Mouse (Mus musculus) ovary, postnatal 14 days (tissue): ENCODE measurements around the gene Crisp2.
"Not testable (repeated sequence)": the region's sequence is repeated elsewhere in the genome, so short reads cannot be mapped to it uniquely, and the experiment has no call there.

Experiments used
- DNase-seq: peaks from one replicate; pipeline ENCODE4 v3.0.0; 2022; ENCODE audit warnings: low spot score

Gene Crisp2

GRCm38 (mm10) chr17:40806953-40807572 is at the start of gene Crisp2:
Gene Crisp2 (minus strand): TSS chr17:40807003.
- DNase-seq = no peak

DNA sequence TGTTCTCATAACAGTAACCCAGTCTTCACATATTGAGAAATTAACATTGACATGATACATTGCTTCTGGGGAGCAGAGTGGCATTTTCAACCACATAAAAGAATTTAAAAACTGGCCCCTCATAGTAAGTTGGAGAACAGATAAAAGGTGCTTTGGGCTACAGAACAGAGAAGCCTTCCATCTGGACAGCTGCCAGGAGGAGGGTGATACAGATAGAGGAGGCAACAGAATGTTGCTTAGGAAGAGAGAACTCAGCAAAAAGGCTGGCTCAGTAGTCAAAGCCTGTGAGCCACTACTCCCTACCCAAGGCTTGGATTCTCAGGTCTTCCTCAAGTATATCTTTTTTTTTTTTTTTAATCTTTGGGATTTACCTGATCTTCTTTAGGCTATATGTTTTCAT is 48.3 kb upstream of the Crisp2 start:
- DNase-seq = no peak

DNA sequence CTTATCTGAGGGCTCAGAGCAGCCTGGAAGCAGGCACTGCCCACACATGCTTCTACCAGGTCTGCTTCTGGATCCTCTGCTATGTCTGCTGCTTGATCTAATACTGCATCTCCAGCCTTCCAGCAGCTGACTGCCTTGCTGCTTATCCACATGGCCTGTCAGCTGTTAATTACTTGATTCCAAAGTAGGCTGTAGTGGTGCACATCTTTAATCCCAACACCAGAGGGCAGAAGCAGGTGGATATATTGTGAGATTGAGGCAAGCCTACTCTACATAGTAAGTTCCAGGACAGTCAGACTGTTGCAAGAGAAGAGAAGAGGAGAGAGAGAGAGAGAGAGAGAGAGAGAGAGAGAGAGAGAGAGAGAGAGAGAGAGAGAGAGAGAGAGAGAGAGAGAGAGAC is 30.5 kb upstream of the Crisp2 start:
- no peak for DNase-seq

DNA sequence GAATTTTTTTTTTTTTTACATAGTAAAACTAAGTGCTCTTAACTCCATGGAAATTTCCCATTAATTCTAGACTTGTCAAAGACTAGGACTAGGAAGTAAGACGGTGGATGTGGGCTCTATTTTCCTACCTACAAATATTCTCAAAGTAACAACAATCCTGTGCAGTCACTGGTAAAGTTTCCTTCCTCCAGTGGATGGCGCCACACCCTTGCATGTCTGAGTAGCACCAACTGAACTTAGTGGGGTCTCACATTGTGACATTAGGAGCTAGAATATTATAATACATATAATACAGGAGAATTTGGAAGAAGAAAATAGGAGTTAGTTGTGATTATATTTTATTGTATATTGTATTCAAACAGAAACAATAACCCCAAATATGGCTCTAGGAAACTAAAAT is 25.1 kb upstream of the Crisp2 start:
- DNase-seq = no peak

GRCm38 (mm10) chr17:40824549-40824948 is 17.7 kb upstream of the Crisp2 start:
- peak; percentile 25 for DNase-seq

DNA sequence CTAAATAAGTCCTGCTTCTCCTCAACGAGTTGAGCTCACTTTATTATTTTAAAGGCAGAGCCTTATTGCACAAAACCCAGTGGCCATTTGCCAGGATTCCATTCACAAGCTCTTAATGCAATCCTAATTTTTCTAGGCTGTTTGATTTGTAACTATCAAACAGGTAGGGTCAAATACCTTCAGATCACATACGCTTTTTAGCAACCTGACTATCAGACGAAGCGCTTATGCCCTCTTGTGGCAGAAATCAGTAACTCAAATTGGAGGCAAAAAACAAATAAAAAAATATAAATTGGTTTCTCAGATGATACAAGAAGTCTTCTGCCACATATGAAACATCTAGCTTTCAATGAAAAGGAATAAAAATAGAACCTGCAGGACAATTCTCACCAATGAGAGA is 17.0 kb upstream of the Crisp2 start:
- no peak for DNase-seq

DNA sequence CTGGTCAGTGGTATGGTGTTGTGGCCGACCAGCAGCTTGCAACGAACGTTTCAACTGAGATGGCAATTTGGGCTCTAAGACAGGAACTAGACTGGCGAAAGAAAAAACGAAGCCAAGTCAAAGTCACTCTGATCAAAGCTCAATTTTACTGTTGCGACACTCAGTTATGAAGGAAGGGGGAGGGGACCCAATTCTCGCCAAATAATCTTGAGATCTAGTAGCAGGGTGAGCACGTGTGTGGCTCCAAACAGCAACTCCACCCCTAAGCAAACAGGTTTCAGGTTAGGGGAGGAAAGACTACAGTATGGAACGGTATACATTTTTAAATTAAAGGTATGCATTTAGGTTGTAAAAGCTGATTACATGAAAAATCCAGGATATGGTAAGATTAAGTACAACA is 14.7 kb upstream of the Crisp2 start:
- DNase-seq = no peak

DNA sequence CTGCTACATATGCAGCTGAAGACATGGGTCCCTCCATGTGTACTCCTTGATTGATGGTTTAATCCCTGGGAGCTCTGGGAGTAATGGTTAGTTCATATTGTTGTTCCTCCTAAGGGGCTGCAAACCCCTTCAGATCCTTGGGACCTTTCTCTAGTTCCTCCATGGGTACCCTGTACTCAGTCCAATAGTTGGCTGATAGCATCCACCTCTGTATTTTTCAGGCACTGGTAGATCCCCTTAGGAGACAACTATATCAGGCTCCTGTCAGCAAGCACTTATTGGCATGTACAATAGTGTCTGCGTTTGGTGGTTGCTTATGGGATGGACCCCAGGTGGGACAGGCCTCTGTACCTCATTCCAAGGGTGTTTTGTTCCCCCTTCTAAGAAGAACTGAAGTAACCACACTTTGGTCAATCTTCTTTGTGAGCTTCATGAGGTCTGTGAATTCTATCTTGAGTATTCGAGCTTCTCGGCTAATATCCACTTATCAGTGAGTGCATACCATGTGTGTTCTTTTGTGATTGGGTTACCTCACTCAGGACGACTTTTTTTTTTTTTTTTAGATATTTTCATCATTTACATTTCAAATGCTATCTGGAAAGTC is 10.6 kb upstream of the Crisp2 start:
- DNase-seq = no peak

GRCm38 (mm10) chr17:40812259-40812658 is 5.5 kb upstream of the Crisp2 start:
- DNase-seq = no peak

GRCm38 (mm10) chr17:40811560-40811959 is 4.8 kb upstream of the Crisp2 start:
- no peak for DNase-seq

DNA sequence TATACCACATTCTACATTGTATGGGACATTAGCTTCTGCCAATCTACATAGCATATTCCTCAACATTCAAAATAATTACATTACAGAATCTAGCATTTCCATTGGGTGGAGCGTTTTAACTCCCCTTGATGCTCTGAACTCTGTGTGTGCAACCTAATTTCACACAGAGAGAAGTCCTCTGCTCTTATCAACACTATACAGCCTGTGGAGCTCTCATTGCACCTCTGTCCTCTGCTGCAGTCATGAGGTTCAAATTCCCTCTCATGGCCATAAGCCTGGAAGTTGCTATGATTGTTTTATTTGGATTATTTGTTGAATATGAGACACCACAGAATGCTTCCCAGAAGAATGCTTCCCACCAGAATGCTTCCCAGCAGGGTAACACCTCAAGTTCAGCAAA is 4.1 kb upstream of the Crisp2 start, which contains the start of gene Rhag:
Gene Rhag (plus strand): TSS at position 193 of the 400 bp plus-strand sequence.
- DNase-seq = no peak

DNA sequence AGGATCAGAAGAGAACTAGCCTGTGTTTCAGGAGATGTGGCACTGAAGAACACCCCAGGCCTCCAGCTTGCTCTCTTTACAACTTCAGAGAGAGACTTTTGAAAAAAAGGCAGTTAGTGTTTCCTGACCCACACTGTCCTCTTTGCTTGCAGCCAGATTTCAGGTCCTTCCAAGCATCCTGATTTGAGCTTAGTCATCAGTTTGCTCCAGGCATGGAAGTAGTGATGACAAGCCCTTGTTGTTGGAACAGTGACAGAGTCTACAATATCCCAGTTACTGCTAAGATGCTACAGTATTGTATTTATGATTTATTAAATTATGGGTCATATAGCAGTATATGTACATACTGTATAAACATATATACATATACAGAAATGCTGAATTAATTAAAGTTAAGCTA is 1.3 kb upstream of the Crisp2 start:
- no peak for DNase-seq

DNA sequence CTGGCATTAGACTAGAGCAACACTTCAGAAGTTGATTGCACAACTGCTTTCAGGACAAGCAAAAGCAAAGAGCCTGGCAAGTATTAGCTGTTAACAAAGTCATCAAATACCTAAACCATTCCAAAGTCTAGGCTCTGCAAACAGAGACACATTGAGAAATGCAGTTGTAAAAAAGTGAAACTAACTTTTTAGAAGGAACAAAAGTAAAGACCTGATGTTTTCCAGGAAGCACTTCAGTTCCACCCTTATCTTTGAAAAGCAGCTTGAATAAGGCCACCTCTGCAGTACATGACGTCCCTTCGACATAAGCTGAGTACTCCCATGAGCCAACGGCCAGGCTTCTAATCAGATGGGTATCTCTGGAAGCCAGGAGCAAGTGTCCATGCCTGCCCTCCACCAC is 253 bp downstream of the Crisp2 start:
- DNase-seq = no peak

- DNase-seq = no peak
Measured at GRCm38 (mm10) chr17:40802707-40803340, 4.0 kb downstream of the Crisp2 start.

DNA sequence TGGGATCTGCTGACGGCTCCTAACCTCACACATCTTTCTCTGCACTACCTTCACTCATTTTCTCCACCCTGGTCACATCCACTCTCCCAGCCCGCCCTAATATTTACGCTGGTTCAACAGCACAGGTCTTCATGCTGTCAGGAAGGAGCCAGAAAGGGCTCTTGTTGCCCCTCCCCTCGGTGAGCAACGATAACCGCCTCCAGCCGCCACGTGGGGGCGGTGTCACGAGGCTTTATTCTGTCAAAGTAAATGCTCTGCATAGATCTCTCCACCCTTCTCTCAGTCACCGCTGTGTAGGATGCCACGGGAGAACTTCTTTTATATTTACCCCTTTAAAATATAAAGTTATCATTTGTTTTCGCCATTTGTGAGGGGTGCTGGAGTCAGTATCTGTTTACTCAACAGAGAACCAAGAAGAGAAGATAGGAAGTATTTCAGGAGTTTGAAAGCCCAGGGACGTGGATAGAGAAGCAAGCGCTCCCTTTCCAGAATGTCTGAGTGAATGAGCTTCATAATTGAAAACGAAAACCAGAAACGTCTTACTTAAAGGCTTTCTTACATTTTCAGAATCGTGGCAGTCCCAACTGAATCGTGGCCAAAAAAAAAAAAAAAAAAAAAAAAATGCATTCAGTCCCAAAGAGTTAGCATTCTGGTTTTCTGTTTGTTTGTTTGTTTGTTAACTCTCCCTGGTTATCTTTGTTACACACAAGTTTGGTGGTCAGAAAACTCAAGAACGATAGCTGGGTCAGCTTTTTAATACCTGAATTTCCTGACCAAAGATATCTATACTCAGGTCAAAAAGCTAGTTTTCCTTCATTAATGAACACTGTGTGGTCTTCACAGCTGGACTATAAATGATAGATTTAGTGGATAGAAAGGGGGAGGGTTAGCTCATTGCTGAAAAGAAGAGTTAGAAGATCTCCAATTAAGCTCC is 12.6 kb downstream of the Crisp2 start:
- DNase-seq = peak; percentile 3

DNA sequence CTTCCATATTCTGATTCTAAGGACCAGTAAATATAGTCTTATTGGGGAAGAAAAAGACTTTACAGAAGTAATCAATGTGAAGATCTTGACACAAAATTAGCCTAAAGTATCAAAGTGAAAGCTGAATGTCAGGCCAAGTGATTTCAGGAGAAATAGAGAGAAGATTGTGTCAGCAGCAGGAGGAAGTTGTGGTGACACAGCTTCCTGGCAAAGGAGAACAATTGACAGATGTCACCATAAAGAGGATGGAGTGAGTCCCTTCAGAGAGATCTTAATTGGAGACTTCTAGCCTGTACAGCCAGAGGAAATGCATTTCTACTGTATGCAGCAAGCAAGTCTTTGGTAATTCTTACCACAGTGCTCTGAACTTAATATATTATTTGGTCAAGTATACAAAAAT is 16.9 kb downstream of the Crisp2 start:
- no peak for DNase-seq

DNA sequence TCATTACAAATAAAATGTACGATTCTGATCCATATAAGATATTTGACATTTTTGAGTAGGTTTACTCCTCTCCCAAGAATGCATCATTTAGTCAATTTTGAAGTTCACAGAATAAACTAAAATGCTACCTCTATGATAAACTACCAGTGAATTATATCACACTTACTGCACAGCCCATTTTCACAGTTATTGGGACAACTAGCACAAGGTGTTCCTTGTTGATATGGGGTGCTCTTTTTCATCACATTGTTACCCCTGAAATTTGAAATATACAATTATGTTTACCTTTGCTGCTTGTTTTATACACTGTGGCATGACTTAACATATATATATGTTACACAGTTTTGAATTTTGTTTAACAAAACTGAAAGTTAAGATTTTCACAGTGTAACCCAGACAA is 39.7 kb downstream of the Crisp2 start:
- no peak for DNase-seq

DNA sequence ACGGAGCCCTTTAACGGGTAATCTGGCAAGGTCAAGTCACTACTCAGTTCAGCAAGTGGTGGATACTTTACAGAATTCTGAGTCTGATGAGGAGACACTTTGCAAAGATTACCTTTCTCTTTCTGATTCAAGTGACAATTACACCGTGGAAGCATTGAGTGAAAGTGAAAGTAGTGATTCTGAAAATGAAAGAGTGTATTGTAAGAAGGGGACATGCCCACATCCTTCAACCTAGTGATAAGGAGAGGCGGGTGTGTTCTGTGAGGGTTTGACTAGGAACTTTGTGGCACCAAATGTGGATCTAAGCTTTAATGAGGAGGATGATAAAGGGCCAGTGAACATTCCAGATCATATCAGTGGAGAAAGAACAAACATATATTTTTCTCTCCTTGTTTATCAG is 43.1 kb downstream of the Crisp2 start:
- DNase-seq = no peak

DNA sequence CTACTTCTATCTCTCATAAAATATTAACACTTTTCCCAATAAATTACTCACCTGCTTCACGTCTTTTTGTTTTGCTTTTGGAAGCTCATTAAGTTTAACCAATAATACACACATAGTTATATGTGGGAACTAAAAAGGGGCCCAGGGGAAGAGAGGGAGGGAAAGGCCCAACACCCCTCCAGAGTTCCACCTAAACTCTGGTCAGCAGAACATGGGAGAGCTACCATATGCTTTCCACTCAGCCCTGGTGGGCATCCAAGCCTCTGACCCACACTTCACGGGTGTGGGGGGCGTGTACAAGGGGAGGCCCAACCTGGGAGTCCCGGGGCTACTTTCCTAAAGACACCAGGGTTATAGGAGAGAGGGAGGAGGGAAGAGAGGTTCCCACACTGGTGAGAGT is 75.1 kb downstream of the Crisp2 start:
- no peak for DNase-seq

DNA sequence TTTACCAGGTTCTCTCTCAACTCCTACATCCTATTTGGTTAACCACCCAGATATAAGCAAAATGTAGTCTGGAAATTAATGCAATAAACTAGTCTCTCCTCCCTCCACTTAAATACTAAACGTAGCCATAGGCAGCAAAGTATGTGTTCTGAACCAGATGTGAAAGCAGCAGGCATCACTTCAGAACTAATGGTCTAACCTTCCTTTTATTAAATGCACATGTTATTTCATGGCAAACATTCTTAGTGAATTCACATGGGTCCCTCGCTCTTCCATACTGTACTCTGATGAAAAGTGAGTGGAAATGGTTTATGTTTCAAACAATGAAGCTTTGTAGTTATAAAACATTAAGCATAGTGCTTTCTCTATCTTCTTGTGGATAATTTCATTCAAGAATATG is 75.5 kb downstream of the Crisp2 start:
- DNase-seq = no peak

DNA sequence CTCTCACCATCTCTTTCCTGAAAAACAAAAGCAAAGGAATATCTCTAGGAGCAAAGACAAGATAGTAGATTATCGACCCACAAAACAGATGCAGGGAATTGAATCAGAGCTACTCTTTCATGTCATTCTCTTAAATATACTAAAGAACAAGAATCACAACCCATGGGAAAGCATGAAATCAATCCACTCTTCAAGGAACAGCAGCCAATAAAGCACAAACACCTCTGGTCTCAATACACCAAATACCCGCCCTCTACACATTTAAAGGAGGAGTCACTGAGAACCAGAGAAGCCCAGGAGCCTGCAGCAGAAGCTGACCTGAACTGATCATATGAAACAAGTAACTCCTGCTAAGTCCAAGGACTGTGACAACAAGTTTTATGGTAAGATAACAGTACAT is 80.0 kb downstream of the Crisp2 start, which contains the start of gene Esp1:
Gene Esp1 (plus strand): TSS at position 301 of the 400 bp plus-strand sequence.
- no peak for DNase-seq

DNA sequence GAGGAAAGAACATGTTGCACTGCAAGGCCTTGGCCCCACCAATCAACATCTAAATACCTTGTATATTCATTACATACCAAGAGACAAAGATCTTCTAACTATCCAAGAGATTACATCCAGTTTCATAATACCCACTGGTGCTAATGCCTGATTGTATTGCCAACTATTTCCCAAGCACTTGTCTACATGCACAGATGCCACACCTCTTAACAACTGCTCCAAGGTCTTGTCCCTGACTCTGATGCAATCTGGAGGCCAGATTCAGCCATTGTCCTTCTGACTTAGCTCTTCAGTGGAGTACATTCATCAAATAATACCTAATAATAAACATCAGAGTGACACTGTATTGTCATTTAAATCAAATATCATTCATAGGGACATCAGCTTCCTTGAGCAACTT is 89.7 kb downstream of the Crisp2 start:
- not testable (repeated sequence) for DNase-seq

GRCm38 (mm10) chr17:40716273-40716672 is 90.5 kb downstream of the Crisp2 start:
- no peak for DNase-seq
